Mouse (Mus musculus): ENCODE results near the gene Rps6. TPM values are rescaled to one million over a fixed set of nuclear protein-coding genes. Genes with fewer than 3 reads are reported as not detected.
A peak's percentile ranks its signal among the peaks of the same experiment; 100 is the strongest.
"Not testable (repeated sequence)": the region's sequence is repeated elsewhere in the genome, so short reads cannot be mapped to it uniquely, and the experiment has no call there.

Rps6 gene
- total RNA-seq, 2 experiments from 2014 or later: 492 to 522 TPM

- intact Hi-C loops (cut with DNase I): loop anchor here (10.0 kb wide), 2 partner anchors 238 to 278 kb away; partner anchors contain the start of genes Haus6 and Rraga
- no peak for DNase-seq
Observed at GRCm38 (mm10) chr4:86852813-86853590, 4.2 kb downstream of the Rps6 start.

DNA sequence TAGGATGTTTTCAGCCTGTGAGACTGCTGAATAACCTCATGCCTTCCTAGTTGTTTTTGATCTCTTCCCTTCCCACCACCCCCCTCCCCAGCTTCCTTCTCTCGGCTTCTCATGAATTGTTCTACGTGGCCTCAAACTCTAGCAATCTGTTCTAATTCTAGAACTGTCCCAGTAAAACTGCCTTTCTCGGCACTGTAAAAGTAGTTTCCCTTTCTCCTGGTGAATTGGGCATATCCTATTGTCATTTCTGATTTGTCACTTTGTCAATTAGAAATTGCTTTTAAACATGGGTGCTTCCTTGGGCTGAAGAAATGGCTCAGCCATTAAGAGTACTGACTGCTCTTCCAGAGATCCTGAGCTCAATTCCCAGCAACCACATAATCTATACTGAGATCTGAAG, 5.2 kb downstream of the Rps6 start:
- DNase-seq: no peak
- intact Hi-C loops (cut with DNase I): loop anchor here (10.0 kb wide), 2 partner anchors 237 to 277 kb away; partner anchors contain the start of genes Haus6 and Rraga

- no peak for DNase-seq
- intact Hi-C loops (cut with DNase I): loop anchor here (10.0 kb wide), 2 partner anchors 237 to 277 kb away; partner anchors contain the start of genes Haus6 and Rraga
Observed at GRCm38 (mm10) chr4:86851331-86851730, 5.9 kb downstream of the Rps6 start.

- intact Hi-C loops (cut with DNase I): no loop called here
- DNase-seq: no peak
Observed at GRCm38 (mm10) chr4:86847246-86847645, 10.0 kb downstream of the Rps6 start.

DNA sequence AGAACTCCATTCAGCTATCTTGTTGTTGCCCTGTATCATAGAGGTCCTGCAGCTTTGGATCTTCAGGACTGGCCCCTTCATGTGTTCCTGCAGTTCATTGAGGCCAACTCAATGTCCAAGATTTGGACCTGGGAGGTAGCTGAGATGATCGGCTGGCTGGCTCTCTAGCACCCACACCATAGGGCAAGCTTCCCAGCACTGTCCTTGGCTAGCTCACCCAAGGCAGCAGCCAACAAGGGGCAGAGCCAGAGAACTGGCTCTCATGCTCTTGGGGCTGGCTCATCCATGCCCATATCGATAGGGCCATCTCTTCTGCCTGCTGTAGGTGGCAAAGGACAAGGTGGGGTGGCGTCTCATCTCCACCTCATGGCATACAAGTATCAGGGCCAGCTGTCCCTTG, 11.8 kb downstream of the Rps6 start:
- DNase-seq: peak; percentile 21 to 29
- intact Hi-C loops (cut with DNase I): no loop called here

DNA sequence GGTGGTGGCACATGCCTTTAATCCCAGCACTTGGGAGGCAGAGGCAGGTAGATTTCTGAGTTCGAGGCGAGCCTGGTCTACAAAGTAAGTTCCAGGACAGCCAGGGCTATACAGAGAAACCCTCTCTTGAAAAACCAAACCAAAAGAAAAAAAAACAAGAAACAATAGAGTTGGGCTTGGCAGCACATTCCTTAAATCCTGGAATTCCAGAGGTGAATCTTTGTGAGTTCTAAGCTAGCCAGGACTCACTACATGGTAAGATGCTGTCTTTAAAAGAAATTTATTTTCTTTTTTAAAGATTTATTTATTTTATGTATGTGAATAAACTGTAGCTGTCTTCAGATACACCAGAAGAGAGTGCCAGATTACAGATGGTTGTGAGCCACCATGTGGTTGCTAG, 16.1 kb downstream of the Rps6 start:
- intact Hi-C loops (cut with DNase I); DNase-seq: not testable (repeated sequence)

DNA sequence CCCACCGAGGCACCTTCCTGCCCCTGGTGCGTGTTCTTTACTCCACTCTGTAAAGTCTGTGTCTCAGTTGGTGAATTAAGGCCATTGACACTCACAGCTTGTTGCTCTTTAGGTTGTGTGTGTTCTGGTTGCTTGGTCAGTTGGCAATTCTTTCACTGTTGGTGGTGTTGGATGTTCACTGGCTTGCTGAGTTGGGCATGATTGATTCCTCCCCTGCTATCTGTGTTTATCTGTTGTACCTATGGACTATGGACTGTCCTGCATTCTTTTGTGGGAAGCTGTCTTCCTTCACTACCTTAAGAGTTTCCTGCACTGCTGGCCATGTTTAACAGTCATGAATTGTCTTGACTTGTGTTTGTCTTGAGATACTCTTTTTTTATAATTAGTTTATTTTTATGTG, 25.3 kb downstream of the Rps6 start:
- intact Hi-C loops (cut with DNase I): no loop called here

GRCm38 (mm10) chr4:86825143-86825542, 32.1 kb downstream of the Rps6 start:
- intact Hi-C loops (cut with DNase I): loop anchor here (5.0 kb wide), 1 partner anchor 102 kb away; no protein-coding TSS in a partner anchor
- DNase-seq: no peak

More for the DNA sequence above, 25.3 kb downstream of the Rps6 start:
- DNase-seq: no peak

- peak; percentile 35 to 64 for DNase-seq
- intact Hi-C loops (cut with DNase I): no loop called here
Observed at GRCm38 (mm10) chr4:86823169-86823568, 34.0 kb downstream of the Rps6 start.

GRCm38 (mm10) chr4:86814850-86815249, 42.4 kb downstream of the Rps6 start:
- intact Hi-C loops (cut with DNase I): no loop called here

DNA sequence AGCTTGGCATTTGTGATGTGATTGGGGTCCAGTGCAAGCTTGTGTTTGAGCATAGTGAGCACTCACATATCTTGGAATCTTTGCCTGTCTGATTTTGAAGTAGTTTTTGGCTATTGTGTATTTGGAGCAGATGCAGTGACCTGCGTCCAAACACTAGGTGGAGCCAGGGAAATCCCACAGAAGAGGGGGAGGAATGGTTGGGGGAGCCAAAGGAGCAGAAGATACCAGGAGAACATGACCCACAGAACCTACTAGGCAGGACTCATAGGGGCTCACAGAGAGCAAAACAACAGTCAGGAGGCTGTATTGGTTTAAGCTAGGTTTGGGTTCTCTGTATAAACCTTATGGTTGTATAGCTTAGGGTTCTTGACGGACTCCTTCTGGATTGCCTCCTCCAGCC, 46.6 kb downstream of the Rps6 start:
- DNase-seq: peak; percentile 5
- intact Hi-C loops (cut with DNase I): loop anchor here (2.0 kb wide), 1 partner anchor 114 kb away; no protein-coding TSS in a partner anchor

More at GRCm38 (mm10) chr4:86814850-86815249, 42.4 kb downstream of the Rps6 start:
- DNase-seq: no peak

Other genes starting within 250 kb of the Rps6 start
- 1 to 10 TPM; 3.9 to 8.1 TPM for gene Haus6, start 245.4 kb downstream of the Rps6 start, total RNA-seq (2021)
- gene Plin2, start 187.4 kb downstream of the Rps6 start, total RNA-seq (2021): 100 to 1,000 TPM; 140 to 163 TPM
- 10 to 100 TPM; 31.0 to 37.9 TPM for gene Dennd4c, start 108.9 kb downstream of the Rps6 start, total RNA-seq (2021)
- 10 to 100 TPM; 17.0 to 21.1 TPM for gene Acer2, start 17.0 kb upstream of the Rps6 start, total RNA-seq (2021)